Mouse (Mus musculus) CD4-positive, CD25-positive, alpha-beta regulatory T cell, adult 2 months (primary cell): ENCODE measurements around the gene Fam78b.

Experiments
- DNase-seq: peaks from one replicate; pipeline ENCODE4 v3.0.0-alpha.2; 2012; ENCODE audit warnings: low read depth, low spot score

Gene Fam78b

DNA sequence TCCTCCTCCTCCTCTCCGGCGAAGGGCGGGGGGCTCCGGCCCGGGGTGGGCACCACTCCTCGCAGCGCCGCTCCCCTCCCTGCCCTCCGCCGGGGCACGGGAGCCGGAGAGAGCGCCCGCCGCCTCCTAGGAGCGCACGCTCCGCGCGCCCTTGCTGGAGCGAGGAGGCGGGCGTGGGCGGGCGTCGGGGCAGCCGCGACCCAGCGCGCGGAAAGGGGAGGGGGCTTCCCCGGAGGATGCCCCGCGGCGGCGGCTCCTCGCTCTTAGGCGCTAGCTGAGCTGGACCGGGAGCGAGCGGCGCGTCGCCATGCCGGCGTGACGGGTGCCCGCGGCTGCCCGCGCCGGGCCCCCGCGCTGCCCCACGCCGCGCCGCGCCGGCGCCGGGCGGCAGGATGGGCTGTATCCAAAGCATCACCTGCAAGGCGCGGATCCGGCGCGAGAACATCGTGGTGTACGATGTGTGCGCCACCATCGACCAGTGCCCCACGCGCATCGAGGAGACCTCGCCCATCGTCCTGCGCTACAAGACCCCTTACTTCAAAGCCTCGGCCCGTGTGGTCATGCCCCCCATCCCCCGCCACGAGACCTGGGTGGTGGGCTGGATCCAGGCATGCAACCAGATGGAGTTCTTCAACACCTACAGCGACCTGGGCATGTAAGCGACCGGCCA lies at the start of gene Fam78b:
Gene Fam78b, plus strand, starts transcription at position 244 of the 670 bp plus-strand sequence.
- peak; percentile 25 for DNase-seq

- DNase-seq, result no peak
Observed at GRCm38 (mm10) chr1:166964508-166964907, 36.7 kb upstream of the Fam78b start.

- no peak for DNase-seq
Observed at GRCm38 (mm10) chr1:166968271-166968670, 32.9 kb upstream of the Fam78b start.

DNA sequence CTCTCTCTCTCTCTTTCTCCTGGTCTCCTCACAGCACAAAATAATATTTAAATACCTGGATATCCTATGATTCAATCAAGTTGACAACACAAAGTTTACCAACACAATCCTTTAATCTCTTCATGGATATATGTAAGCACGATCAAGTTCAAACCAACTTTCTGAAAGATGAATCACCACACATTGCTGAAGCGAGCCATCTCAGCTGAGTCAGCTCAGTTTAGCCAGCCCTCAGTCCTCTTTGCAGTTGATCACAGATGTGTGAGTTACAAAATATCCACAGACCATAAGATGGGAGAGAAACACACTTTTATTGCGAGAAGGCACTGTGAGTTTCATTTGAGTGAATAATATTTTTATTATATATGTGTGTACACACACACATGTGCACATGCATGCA lies 27.5 kb upstream of the Fam78b start:
- no peak for DNase-seq

GRCm38 (mm10) chr1:166978611-166979010 lies 22.6 kb upstream of the Fam78b start:
- DNase-seq, result no peak

DNA sequence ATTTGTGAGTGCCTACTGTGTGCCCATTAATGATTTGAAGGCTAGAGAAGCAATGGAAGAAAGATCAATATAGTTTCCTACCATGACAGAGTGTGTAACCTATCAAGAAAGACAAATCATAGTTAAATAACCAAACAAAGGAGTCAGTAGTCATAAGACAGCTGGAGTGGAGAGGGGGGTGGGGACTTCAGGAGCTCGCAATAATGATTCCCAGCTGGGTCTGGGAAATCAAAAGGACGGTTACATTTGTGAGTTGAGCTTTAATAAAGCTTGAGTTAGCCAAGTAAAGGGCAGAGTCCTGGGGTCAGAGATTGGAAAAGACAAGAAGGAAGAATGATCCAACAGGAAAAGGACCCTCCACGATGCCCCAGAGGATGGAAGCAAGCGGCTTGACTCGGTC lies 7.0 kb upstream of the Fam78b start:
- no peak for DNase-seq

GRCm38 (mm10) chr1:166996250-166996649 lies 5.0 kb upstream of the Fam78b start:
- no peak for DNase-seq

- no peak for DNase-seq
Observed at GRCm38 (mm10) chr1:166996811-166997210, 4.4 kb upstream of the Fam78b start.

GRCm38 (mm10) chr1:167000529-167001173 lies 566 bp upstream of the Fam78b start:
- peak; percentile 60 for DNase-seq

- DNase-seq, result no peak
Observed at GRCm38 (mm10) chr1:167001844-167002485, 748 bp downstream of the Fam78b start.

DNA sequence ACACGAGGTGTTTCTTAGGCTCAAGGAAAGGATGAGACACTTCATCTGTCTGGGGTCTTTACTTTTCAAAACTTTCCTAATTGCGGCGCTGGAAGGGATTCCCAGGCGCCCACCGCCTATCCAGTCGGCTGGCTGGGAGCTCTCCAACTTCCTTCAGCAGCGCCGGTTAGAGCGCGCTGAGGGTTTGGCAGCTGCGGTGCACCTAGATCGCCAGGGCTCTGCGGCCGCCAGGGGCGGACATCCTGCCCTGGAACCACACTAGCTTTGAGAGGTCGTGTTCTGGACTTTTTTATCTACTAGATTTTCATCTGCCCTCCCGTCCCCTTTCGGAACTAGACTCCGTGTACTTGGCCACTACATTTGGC lies 1.3 kb downstream of the Fam78b start:
- DNase-seq, result no peak

GRCm38 (mm10) chr1:167004621-167005020 lies 3.4 kb downstream of the Fam78b start:
- no peak for DNase-seq

GRCm38 (mm10) chr1:167007341-167007740 lies 6.1 kb downstream of the Fam78b start:
- DNase-seq, result no peak

DNA sequence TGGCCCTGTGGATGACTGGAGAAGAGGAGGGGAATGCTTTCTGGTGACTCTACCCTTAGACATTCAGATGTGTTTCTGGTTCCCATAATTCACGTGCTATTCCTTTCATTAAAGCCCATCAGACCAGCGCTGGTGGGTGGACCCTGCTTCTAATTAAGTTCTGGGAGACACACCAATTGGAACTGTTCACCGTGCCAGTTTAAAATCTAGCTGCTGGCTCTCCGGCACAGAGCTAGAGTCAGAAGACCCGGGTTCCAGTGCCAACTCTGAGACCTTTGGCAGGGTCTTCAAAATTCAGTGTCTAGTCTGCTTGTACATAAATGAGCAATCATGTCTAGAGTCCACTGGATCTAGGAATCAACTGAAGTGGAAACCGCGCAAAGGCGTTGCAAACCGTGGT lies 9.0 kb downstream of the Fam78b start:
- DNase-seq, result no peak

DNA sequence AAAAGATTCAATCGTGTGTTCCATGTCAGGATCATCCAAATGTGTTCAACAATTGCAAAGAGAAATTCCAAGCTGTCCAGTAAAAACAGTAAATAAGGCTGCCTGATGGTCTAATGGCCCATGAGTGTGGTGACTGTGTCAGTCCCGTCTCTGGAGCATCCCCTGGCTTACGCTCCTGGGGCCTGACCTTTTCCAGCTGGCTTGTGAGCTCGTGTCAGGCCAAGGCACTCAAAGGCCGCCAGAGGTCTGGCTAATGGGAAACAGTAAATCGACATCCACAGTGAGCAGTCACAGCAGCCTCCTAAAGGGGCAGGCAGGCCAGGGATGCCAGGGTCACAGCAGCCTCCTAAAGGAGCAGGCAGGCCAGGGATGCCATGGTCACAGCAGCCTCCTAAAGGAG lies 10.1 kb downstream of the Fam78b start:
- DNase-seq, result no peak

- DNase-seq, result no peak
Observed at GRCm38 (mm10) chr1:167012616-167013015, 11.4 kb downstream of the Fam78b start.

DNA sequence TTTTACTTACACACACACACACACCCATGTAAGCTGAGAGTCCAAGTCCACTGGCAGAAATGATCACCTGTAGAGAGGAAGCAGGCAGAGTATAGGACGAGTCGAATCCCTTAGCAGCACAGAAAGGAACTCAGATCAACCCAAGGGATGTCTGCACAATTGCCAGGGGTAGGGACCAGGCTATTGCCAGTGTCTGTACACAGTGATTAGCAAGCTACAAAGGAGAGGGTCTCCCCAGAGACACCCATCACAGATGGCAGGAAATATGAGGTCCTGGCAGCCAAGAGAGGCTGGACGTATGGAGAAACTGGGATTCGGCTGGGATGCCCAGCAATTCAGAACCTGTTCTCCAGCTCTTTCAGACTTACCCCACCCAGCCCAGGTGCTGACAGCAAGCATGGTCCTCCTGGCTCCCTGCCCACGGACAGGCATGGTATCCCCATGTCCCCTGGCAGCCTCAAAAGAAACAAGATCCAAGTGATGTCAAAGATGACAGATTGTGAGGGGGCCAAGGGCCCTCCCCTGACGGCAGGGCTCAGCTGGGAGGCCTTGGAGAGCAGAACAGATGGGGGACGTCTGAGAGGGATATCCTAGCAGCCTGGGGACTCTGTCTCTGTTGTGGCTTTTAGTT lies 12.1 kb downstream of the Fam78b start:
- no peak for DNase-seq

GRCm38 (mm10) chr1:167016269-167016668 lies 15.1 kb downstream of the Fam78b start:
- no peak for DNase-seq

- no peak for DNase-seq
Observed at GRCm38 (mm10) chr1:167022001-167022424, 20.8 kb downstream of the Fam78b start.

DNA sequence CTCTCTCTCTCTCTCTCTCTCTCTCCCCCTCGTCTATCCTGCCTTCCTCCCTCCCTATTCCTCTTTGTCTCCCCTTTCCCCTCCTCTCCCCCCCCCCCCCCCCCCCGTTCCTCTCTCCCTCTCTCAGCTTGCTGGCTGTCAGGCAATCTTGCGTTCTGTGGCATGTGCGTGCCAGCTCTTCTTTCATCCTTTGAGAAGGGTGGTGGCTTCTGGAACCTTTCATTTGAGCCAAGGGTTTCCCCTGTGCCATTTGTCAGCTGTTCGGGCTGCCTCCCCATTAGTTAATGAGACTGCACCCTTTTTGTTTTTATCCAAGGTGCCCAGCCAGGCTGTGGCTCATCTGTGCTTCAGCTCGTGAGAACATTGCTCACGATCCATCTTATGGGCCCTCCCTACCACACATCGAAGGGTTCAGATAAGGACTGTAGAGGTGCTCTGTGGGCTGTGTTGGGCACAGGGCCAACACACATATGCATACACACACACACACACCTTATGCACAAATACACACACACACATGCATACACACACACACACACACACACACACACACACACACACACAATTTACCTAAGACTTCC lies 21.4 kb downstream of the Fam78b start:
- DNase-seq, result no peak

- DNase-seq, result no peak
Observed at GRCm38 (mm10) chr1:167023794-167024193, 22.6 kb downstream of the Fam78b start.

GRCm38 (mm10) chr1:167024961-167025360 lies 23.7 kb downstream of the Fam78b start:
- no peak for DNase-seq
